Mouse (Mus musculus) forebrain, embryonic 14.5 days (tissue): ENCODE data around the gene Mapkapk5. TPM values are rescaled to one million over a fixed set of nuclear protein-coding genes. Genes with fewer than 3 reads are reported as not detected.

Experiments
- ATAC-seq: fragments of 200-750 bp; cut with Nextera tagmentation; 2 replicates; pipeline ENCODE4 v1.8.0; 2017; ENCODE audit warnings: mild to moderate bottlenecking, moderate library complexity
- DNase-seq: peaks from one replicate; pipeline ENCODE4 v3.0.0-alpha.2; 2015; ENCODE audit warnings: low spot score
- H3K27ac ChIP-seq: fragments of 300-500 bp; sonication (generic); 2 replicates; pipeline ENCODE4 v1.5.1; 2014; ENCODE audit warnings: low read depth, mild to moderate bottlenecking, control low read depth, low read length, moderate library complexity
- H3K27me3 ChIP-seq: fragments of 300-500 bp; sonication (generic); replicated peaks from 2 replicates; pipeline ENCODE4 v1.6.1; 2014; ENCODE audit warnings: low read length, control low read depth, mixed read lengths; ENCODE audit not compliant: control insufficient read depth, insufficient read depth
- H3K36me3 ChIP-seq: fragments of 300-500 bp; sonication (generic); 2 replicates; pipeline ENCODE4 v1.6.1; 2014; ENCODE audit warnings: low read length, control low read depth; ENCODE audit not compliant: control insufficient read depth, insufficient read depth
- H3K4me1 ChIP-seq: fragments of 300-500 bp; sonication (generic); 2 replicates; pipeline ENCODE4 v1.6.1; 2014; ENCODE audit warnings: antibody characterized with exemption, low read length, control low read depth; ENCODE audit not compliant: control insufficient read depth, insufficient read depth
- H3K4me2 ChIP-seq: fragments of 300-500 bp; sonication (generic); 2 replicates; pipeline ENCODE4 v1.6.1; 2014; ENCODE audit warnings: mild to moderate bottlenecking, control low read depth, low read length
- H3K4me3 ChIP-seq: fragments of 300-500 bp; sonication (generic); 2 replicates; pipeline ENCODE4 v1.5.1; 2014; ENCODE audit warnings: low read depth, low read length, control low read depth
- H3K9ac ChIP-seq: fragments of 300-500 bp; sonication (generic); 2 replicates; pipeline ENCODE4 v1.6.1; 2014; ENCODE audit warnings: mild to moderate bottlenecking, low read length, control low read depth, moderate library complexity
- H3K9me3 ChIP-seq: fragments of 300-500 bp; sonication (generic); replicated peaks from 2 replicates; pipeline ENCODE4 v1.6.1; 2016; ENCODE audit warnings: low read length, control low read depth, mixed read lengths; ENCODE audit not compliant: control insufficient read depth
- WGBS: fragments of 180-500 bp; shearing (Covaris S2); extraction: QIAGEN DNeasy Blood & Tissue Kit; methylation state at CpG from one replicate; pipeline ENCODE4 v1.1.7; 2014; 5-methylcytosine and 5-hydroxymethylcytosine counted together
- polyA plus RNA-seq: library from polyadenylated mRNA; unstranded; fragments of >200 nt; fragmentation: Nextera tagmentation; extraction: Ambion mirVana; gene quantifications from 2 replicates; pipeline ENCODE4 v1.2.1, GENCODE M21; 2014

Mapkapk5 gene
- polyA plus RNA-seq, 1 experiment from 2014 or later: 55.8 TPM

GRCm38 (mm10) chr5:121586400-121587039 lies 40.8 kb upstream of the Mapkapk5 start:
- H3K9ac ChIP-seq: no peak overlapping the region
- ATAC-seq (no peak), DNase-seq (no peak)
- H3K27me3 ChIP-seq: no peaks in the 10 kb centered on the region
- H3K9me3 ChIP-seq: no peaks in the 10 kb centered on the region
- H3K36me3 ChIP-seq: no peaks in the 10 kb centered on the region
- H3K4me3 ChIP-seq: no peak overlapping the region
- H3K4me2 ChIP-seq: no peak overlapping the region
- WGBS: 84% methylated on average over 6 of the region's 6 CpGs
- no peak overlapping the region for H3K27ac ChIP-seq
- no peaks in the 10 kb centered on the region for H3K4me1 ChIP-seq

GRCm38 (mm10) chr5:121585699-121586098 lies 40.0 kb upstream of the Mapkapk5 start:
- Histone ChIP-seq H3K27ac (no peak overlapping the region), H3K9ac (no peak overlapping the region)

GRCm38 (mm10) chr5:121585005-121585404 lies 39.3 kb upstream of the Mapkapk5 start:
- no peaks in the 10 kb centered on the region for H3K36me3 ChIP-seq
- WGBS: 96% methylated on average over 10 of the region's 10 CpGs
- no peaks in the 10 kb centered on the region for H3K9me3 ChIP-seq
- H3K4me1 ChIP-seq: no peaks in the 10 kb centered on the region
- H3K9ac ChIP-seq: no peak overlapping the region
- ATAC-seq (no peak), DNase-seq (no peak)
- H3K27me3 ChIP-seq: no peaks in the 10 kb centered on the region
- no peak overlapping the region for H3K4me2 ChIP-seq
- no peak overlapping the region for H3K4me3 ChIP-seq
- no peak overlapping the region for H3K27ac ChIP-seq

More at GRCm38 (mm10) chr5:121585699-121586098, 40.0 kb upstream of the Mapkapk5 start:
- no peak for ATAC-seq
- Histone ChIP-seq H3K4me3 (no peak overlapping the region), H3K36me3 (no peaks in the 10 kb centered on the region), H3K4me2 (no peak overlapping the region), H3K4me1 (no peaks in the 10 kb centered on the region), H3K27me3 (no peaks in the 10 kb centered on the region), H3K9me3 (no peaks in the 10 kb centered on the region)
- no peak for DNase-seq
- 85% methylated on average over 5 of the region's 5 CpGs for WGBS

GRCm38 (mm10) chr5:121583765-121584501 lies 38.2 kb upstream of the Mapkapk5 start:
- Histone ChIP-seq H3K27ac (no peak overlapping the region), H3K4me3 (no peak overlapping the region), H3K27me3 (no peaks in the 10 kb centered on the region), H3K36me3 (peaks cover 10% of the 10 kb centered on the region), H3K4me2 (no peak overlapping the region), H3K9me3 (no peaks in the 10 kb centered on the region), H3K4me1 (no peaks in the 10 kb centered on the region), H3K9ac (no peak overlapping the region)
- ATAC-seq (no peak), DNase-seq (peak; percentile 25)
- WGBS: 60% methylated on average over 12 of the region's 12 CpGs

GRCm38 (mm10) chr5:121581945-121582344 lies 36.2 kb upstream of the Mapkapk5 start:
- Histone ChIP-seq H3K4me3 (no peak overlapping the region), H3K9ac (no peak overlapping the region), H3K4me1 (no peaks in the 10 kb centered on the region), H3K36me3 (peaks cover 16% of the 10 kb centered on the region), H3K4me2 (no peak overlapping the region), H3K9me3 (no peaks in the 10 kb centered on the region), H3K27ac (no peak overlapping the region), H3K27me3 (no peaks in the 10 kb centered on the region)
- ATAC-seq: no peak
- 92% methylated on average over 8 of the region's 8 CpGs for WGBS
- no peak for DNase-seq

GRCm38 (mm10) chr5:121576927-121577488 lies 31.3 kb upstream of the Mapkapk5 start:
- Histone ChIP-seq H3K4me3 (no peak overlapping the region), H3K9me3 (no peaks in the 10 kb centered on the region), H3K9ac (no peak overlapping the region), H3K27ac (no peak overlapping the region), H3K4me2 (no peak overlapping the region), H3K27me3 (no peaks in the 10 kb centered on the region), H3K36me3 (peaks cover 29% of the 10 kb centered on the region), H3K4me1 (no peaks in the 10 kb centered on the region)
- no peak for DNase-seq
- no peak for ATAC-seq
- 93% methylated on average over 11 of the region's 11 CpGs for WGBS

GRCm38 (mm10) chr5:121575867-121576266 lies 30.2 kb upstream of the Mapkapk5 start:
- Histone ChIP-seq H3K4me2 (no peak overlapping the region), H3K27ac (no peak overlapping the region), H3K36me3 (peaks cover 35% of the 10 kb centered on the region), H3K4me1 (no peaks in the 10 kb centered on the region), H3K9me3 (no peaks in the 10 kb centered on the region), H3K4me3 (no peak overlapping the region), H3K27me3 (no peaks in the 10 kb centered on the region), H3K9ac (no peak overlapping the region)
- whole genome bisulfite sequencing: 96% methylated on average over 11 of the region's 11 CpGs
- DNase-seq (no peak), ATAC-seq (no peak)

GRCm38 (mm10) chr5:121574145-121574544 lies 28.4 kb upstream of the Mapkapk5 start:
- H3K4me1 ChIP-seq: no peaks in the 10 kb centered on the region
- no peak overlapping the region for H3K4me3 ChIP-seq
- no peaks in the 10 kb centered on the region for H3K27me3 ChIP-seq
- H3K4me2 ChIP-seq: no peak overlapping the region
- H3K9me3 ChIP-seq: no peaks in the 10 kb centered on the region
- 90% methylated on average over 13 of the region's 13 CpGs for WGBS
- H3K36me3 ChIP-seq: peaks cover 32% of the 10 kb centered on the region
- ATAC-seq (no peak), DNase-seq (no peak)
- H3K9ac ChIP-seq: no peak overlapping the region
- no peak overlapping the region for H3K27ac ChIP-seq

- no peak for DNase-seq
- Histone ChIP-seq H3K36me3 (peaks cover 30% of the 10 kb centered on the region), H3K4me2 (no peak overlapping the region), H3K9me3 (no peaks in the 10 kb centered on the region), H3K4me1 (no peaks in the 10 kb centered on the region), H3K9ac (no peak overlapping the region), H3K4me3 (no peak overlapping the region), H3K27ac (no peak overlapping the region), H3K27me3 (no peaks in the 10 kb centered on the region)
- no peak for ATAC-seq
- WGBS: 94% methylated on average over 1 of the region's 1 CpGs
Observed at GRCm38 (mm10) chr5:121570787-121571186, 25.1 kb upstream of the Mapkapk5 start.
